Mouse (Mus musculus): ENCODE measurements at regions not wholly inside any gene's neighbourhood (a gene's known extent, or its start where the extent isn't known, plus 50 kb on each side); places are given as distances from the start of the nearest gene placed in this dataset.
"Not testable (repeated sequence)": the region's sequence is repeated elsewhere in the genome, so short reads cannot be mapped to it uniquely, and the experiment has no call there.

DNA sequence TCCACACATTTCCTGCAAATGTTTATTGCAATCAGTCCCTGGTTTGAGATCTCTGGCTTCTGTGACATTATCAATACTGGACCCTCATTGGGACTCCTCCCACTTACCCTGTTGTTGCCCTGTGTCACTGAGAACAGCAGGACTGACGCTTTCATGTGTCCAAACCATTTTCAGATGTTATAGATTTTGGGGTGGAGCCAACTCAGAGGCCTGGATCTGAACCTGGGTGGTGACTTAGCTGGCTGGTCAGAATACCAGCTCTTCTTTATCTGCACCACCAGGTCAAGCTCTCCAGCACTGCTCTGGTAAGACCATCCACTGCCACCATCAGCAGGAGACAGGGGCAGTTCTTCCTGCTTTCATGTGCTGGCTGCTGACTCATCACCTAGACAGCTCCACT lies 254.3 kb upstream of the Pik3r1 start:
- 0 out of 2 replicates have a peak, but pooled peaks have one; percentile 31 for ATAC-seq (replicated peaks; ENCODE audit: poor library complexity)

DNA sequence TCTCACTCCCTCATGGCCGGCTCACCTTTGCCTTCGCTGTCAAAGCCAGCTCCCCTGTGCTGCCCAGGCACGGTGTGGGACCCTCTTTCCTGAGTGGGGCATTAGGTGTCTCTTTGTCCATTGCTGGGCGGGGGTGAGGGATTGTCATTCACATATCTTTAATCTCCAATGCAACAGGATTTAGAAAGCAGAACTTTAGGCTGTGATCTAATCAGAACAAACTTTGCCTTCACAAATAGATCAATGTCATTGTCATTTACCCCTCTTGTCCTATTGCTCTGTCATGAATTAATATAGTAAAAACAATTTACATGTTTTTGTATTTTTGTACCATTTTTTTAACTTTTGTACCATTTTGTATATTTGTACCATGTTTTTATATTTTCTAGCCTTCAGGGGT lies 254.7 kb upstream of the Pik3r1 start:
- ATAC-seq (replicated peaks; ENCODE audit: poor library complexity) = no peak

DNA sequence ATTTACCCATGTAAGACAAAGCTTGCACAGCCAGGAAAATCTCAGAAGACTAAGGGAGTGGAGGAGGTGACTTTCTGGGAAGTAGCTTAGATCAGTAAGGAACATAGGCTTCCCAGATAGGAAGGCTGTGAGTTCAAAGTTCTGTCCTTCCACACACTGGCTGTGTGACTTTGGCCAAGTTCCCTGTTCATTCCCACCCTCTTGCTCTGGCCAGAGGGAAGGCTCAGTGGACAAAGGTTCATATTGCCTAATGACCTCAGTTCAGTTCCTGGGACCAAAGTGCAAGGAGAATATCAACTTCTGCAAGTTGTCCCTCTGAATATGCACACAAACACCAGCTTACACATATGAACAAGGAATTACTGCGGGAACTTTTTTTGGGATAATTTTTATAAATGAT lies 255.6 kb upstream of the Pik3r1 start:
- ATAC-seq (replicated peaks; ENCODE audit: poor library complexity) = no peak

DNA sequence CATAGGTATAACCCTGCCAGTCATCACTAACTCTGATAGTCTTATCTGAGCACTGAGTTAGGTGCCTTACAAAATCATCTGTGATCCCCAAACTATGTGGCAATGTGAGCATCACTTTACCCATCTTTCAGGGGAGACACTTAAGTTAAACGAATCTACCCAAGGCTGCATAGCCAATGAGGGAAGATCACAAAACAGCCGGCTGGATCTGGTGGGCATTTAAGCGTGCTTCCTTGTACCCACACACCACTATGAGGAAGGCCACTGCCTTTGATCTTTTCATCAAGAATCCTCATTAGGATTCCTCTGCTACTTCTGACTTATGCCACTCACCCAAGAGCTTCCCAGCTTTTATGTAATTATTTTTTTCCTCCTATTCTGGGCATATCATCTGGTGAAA lies 257.1 kb upstream of the Pik3r1 start:
- ATAC-seq (replicated peaks; ENCODE audit: poor library complexity) = no peak

- ATAC-seq (replicated peaks; ENCODE audit: poor library complexity) = not testable (repeated sequence)
Measured at GRCm38 (mm10) chr13:102025547-102025946, 257.5 kb upstream of the Pik3r1 start.

DNA sequence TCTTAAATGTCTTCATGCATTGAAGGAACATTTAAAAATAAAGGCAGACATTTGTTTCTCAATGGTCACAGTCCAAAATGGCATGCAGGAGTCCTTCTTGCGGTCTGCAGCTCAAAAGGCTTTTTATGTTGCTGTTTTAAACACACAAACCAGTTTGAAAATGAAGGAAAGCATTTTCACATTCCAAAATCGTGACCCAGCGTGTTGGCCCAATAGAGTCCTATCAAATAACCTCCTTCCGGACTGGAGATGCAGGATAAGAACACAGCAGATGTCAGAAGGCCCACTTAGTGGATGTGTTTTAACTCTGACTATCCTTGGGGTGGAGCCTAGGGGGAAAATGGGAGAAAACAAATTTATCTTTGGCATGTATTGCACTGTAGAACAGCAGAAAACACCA lies 263.4 kb upstream of the Pik3r1 start:
- ATAC-seq (replicated peaks; ENCODE audit: poor library complexity) = no peak

- peak; percentile 29; the same call in 1 of the 2 replicates for ATAC-seq (replicated peaks; ENCODE audit: poor library complexity)
Measured at GRCm38 (mm10) chr13:102034484-102034883, 266.5 kb upstream of the Pik3r1 start.

DNA sequence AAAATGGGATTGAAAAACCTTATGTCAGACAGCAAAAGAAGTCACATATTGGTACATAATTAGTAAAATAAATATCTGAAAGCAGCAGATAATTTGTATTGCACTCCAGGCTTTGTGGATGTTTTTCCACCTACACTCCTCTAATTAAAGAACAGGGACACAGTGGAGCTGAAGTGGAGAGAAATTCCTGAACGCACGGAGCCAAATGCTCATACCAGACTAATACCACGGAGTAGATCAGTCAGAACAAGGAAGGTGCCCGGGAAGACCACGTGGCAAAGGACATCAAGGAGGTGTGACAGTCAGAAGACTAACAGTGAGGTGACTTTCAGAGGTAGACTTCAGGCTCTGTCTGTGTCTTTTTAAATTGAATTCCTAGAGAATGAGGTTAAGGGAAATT lies 268.0 kb upstream of the Pik3r1 start:
- no peak for ATAC-seq (replicated peaks; ENCODE audit: poor library complexity)

GRCm38 (mm10) chr13:102036819-102037624 lies 269.0 kb upstream of the Pik3r1 start:
- ATAC-seq (replicated peaks; ENCODE audit: poor library complexity) = peak; percentile 54

DNA sequence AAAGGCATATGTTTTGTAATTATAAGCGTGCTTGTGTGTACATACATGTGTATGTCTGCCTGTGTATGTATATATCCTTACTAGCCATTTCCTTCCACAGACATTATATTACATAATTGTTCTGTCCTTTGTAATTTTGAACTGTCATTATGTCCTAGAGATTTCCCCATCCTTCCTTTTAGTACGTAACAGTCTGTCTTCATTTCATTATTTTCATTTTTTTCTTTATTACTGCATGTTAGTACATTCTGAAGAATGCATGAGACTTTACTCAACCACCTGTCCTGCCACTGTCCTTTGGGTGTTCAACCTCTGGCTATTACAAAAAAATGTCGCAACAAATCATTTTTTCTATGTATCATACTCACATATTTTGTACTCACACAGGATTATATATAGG lies 292.2 kb upstream of the Pik3r1 start:
- ATAC-seq (replicated peaks; ENCODE audit: poor library complexity) = peak; percentile 57

DNA sequence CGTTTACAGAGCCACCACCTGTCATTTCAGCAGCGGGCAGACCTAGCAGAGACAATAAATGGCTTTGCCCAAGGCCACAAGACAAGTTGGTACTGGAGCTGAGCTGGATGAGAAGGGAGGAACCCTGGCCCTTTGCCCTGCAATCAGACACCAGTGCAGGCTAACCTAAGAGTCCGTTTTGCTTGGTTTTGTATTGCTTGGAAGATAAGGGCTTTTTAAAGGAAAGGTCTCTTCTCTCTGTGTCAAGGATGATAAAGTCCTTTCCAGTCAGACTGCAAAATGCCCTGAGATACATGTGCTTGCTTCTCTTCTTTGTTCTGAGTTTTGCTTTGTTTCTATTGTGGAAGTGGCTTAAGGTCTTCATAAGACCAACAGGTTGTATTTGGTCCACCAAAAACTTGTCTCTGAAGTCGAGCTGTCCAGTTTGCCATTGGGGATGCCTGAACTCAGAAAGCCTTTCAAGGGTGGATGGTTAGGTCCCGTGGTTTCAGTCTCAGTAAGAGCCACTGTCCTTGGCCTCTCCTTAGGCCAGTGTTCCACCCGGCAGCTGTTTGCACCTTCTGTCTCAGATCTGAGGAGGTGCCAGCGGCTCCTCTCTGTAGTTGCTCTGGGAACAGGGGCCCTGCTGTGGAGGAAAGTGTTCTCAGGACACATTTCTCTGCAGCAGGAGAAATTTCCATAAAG lies 296.7 kb upstream of the Pik3r1 start:
- peak; percentile 84 for ATAC-seq (replicated peaks; ENCODE audit: poor library complexity)

GRCm38 (mm10) chr13:102065274-102065640 lies 297.2 kb upstream of the Pik3r1 start:
- ATAC-seq (replicated peaks; ENCODE audit: poor library complexity) = no peak

- ATAC-seq (replicated peaks; ENCODE audit: poor library complexity) = no peak
Measured at GRCm38 (mm10) chr13:102065796-102066195, 297.8 kb upstream of the Pik3r1 start.

DNA sequence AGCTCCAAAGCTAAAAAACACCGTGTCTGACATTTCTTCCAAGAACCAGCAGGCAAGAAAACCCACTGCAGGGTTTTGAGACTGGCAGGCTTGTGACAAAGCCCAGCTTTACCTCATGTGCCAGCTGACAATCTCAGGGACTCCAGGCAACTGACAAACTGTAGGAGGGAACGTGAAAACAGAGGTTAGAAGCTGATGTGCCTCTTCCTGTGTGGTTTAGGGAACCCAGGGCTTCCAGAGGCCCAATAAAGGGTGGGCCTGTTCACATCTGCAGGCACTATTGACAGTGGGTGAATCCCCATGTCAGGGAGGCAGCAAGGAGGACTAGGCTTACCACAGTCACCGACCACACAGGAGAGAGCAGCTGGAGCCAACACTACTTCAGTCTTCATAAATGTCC lies 302.7 kb upstream of the Pik3r1 start:
- peak; percentile 73 for ATAC-seq (replicated peaks; ENCODE audit: poor library complexity)

DNA sequence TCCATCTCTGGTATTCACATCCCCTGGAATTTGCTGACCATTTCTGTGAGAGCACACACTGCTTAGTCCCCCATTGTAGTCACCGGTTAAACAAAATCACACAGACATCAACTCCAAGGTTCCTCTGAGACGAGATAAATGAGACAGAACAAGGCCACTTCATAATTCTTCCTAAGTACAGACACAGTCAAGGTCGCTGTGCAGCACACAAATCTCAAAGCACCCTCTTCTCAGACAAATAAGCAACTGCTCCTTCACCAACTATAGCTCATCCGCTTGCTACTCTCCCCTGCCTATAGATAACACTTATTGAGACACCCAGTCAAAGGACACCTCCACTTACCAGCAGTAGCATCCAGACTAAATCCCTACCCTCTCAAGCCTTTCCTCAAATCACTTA lies 304.3 kb upstream of the Pik3r1 start:
- ATAC-seq (replicated peaks; ENCODE audit: poor library complexity) = no peak

GRCm38 (mm10) chr13:102087766-102088165 lies 319.7 kb upstream of the Pik3r1 start:
- no peak for ATAC-seq (replicated peaks; ENCODE audit: poor library complexity)

GRCm38 (mm10) chr13:102089551-102089950 lies 321.5 kb upstream of the Pik3r1 start:
- ATAC-seq (replicated peaks; ENCODE audit: poor library complexity) = peak; percentile 80

DNA sequence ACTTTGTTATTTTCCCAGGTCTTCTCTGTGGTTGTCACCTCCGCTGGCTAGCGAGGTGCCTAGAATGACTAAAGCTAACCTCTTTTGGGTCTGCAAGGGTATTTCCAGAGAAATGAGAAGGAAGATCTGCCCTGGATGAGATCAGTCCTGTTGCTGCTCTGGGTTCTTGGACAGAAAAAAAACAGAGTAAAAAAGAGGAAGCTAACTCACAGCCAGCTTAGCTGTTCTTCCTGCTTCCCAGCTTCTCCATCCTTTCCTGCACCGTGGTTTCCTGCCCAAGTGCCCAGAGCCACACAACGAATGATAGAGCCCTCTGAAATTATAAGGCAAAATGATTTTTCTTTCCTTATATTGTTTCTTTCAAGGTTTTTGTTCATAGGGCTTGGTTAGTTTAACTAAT lies 326.2 kb upstream of the Pik3r1 start:
- peak; percentile 69 for ATAC-seq (replicated peaks; ENCODE audit: poor library complexity)

- peak; percentile 76 for ATAC-seq (replicated peaks; ENCODE audit: poor library complexity)
Measured at GRCm38 (mm10) chr13:102103161-102103560, 335.1 kb upstream of the Pik3r1 start.

GRCm38 (mm10) chr13:102106188-102106587 lies 338.2 kb upstream of the Pik3r1 start:
- ATAC-seq (replicated peaks; ENCODE audit: poor library complexity) = no peak

DNA sequence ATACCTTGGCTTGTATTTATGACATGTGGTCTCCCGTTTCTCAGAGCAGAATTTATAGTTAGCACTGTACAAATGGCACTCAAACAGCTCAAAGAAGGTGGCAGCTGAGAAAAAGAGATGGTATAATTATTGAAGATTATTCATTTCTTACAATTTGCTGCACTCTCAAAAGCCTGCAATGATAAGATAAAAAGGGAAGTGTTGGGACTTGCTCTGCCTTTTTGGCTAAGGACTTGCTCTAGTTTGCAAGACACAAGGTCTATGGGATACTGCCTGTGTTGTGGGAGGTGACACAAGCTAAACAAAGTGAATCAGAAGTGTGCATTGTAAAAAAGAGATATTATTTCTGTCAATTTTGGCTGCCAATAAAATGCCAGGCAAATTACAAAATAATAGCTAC lies 340.2 kb upstream of the Pik3r1 start:
- peak; percentile 72 for ATAC-seq (replicated peaks; ENCODE audit: poor library complexity)

DNA sequence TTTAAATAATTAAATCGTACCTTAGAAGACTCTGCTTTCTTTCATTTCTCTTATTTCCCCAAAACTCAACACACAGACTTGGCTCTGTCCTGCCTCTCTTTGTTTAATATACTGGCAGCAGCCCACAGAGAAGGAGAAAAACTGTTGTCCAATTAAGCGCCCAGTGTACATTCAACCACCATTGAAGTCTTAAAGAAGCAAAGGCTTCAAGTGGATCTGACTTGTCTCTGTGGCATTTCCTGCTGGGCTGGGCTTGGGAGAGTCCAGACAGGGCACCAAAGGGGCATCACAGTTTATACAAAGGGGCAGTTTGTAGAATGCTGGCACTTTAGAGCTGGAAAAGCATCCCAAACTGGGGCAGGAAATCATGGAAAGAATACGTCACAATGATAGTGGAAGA lies 340.9 kb upstream of the Pik3r1 start:
- ATAC-seq (replicated peaks; ENCODE audit: poor library complexity) = no peak

Measured in megakaryocyte progenitor cell, adult 5-6 weeks (primary cell).